Mouse (Mus musculus) embryonic facial prominence, embryonic 15.5 days (tissue): Measurements from ENCODE around the gene Naif1. TPM values are rescaled to one million over a fixed set of nuclear protein-coding genes. Genes with fewer than 3 reads are reported as not detected.

Experiments used
- ATAC-seq: fragments of 200-750 bp; cut with Nextera tagmentation; 2 replicates; pipeline ENCODE4 v1.8.0; 2017; ENCODE audit warnings: low read depth, moderate TSS enrichment; ENCODE audit not compliant: insufficient number of reproducible peaks, low FRiP score, low TSS enrichment
- H3K27ac ChIP-seq: fragments of 300-500 bp; sonication (generic); replicated peaks from 2 replicates; pipeline ENCODE4 v1.5.1; 2015; ENCODE audit warnings: mild to moderate bottlenecking, inconsistent platforms
- H3K27me3 ChIP-seq: fragments of 300-500 bp; sonication (generic); 2 replicates; pipeline ENCODE4 v1.6.1; 2015; ENCODE audit warnings: inconsistent platforms
- H3K36me3 ChIP-seq: fragments of 300-500 bp; sonication (generic); 2 replicates; pipeline ENCODE4 v1.6.1; 2015; ENCODE audit warnings: mild to moderate bottlenecking, inconsistent platforms
- H3K4me1 ChIP-seq: fragments of 300-500 bp; sonication (generic); 2 replicates; pipeline ENCODE4 v1.6.1; 2015; ENCODE audit warnings: inconsistent platforms
- H3K4me2 ChIP-seq: fragments of 300-500 bp; sonication (generic); replicated peaks from 2 replicates; pipeline ENCODE4 v1.6.1; 2015; ENCODE audit warnings: mild to moderate bottlenecking, inconsistent platforms
- H3K4me3 ChIP-seq: fragments of 300-500 bp; sonication (generic); replicated peaks from 2 replicates; pipeline ENCODE4 v1.5.1; 2015; ENCODE audit warnings: mild to moderate bottlenecking, inconsistent platforms
- H3K9ac ChIP-seq: fragments of 300-500 bp; sonication (generic); 2 replicates; pipeline ENCODE4 v1.6.1; 2015; ENCODE audit warnings: inconsistent platforms
- H3K9me3 ChIP-seq: fragments of 300-500 bp; sonication (generic); replicated peaks from 2 replicates; pipeline ENCODE4 v1.6.1; 2016; ENCODE audit warnings: inconsistent platforms
- WGBS: fragments of 180-500 bp; shearing (Covaris S2); methylation state at CpG from one replicate; pipeline ENCODE4 v1.1.7; 2015; 5-methylcytosine and 5-hydroxymethylcytosine counted together
- polyA plus RNA-seq: library from polyadenylated mRNA; unstranded; fragments of >200 nt; fragmentation: Nextera tagmentation; extraction: Ambion mirVana; gene quantifications from 2 replicates; pipeline ENCODE4 v1.2.1, GENCODE M21; 2015

Naif1 gene
- polyA plus RNA-seq, 1 experiment from 2014 or later, result 6.2 TPM

- no peak for ATAC-seq
- no peak overlapping the region for H3K4me2 ChIP-seq
- peaks cover 74% of the 10 kb centered on the region for H3K36me3 ChIP-seq
- H3K9ac ChIP-seq, result no peak overlapping the region
- no peaks in the 10 kb centered on the region for H3K27me3 ChIP-seq
- no peaks in the 10 kb centered on the region for H3K9me3 ChIP-seq
- 47% methylated on average over 12 of the region's 12 CpGs for WGBS
- H3K4me1 ChIP-seq, result peaks cover 20% of the 10 kb centered on the region
- H3K27ac ChIP-seq, result no peak overlapping the region
- no peak overlapping the region for H3K4me3 ChIP-seq
Observed at GRCm38 (mm10) chr2:32418430-32419151, 31.7 kb upstream of the Naif1 start.

- Histone ChIP-seq H3K27me3 (no peaks in the 10 kb centered on the region), H3K4me1 (peaks cover 27% of the 10 kb centered on the region), H3K4me2 (no peak overlapping the region), H3K36me3 (peaks cover 67% of the 10 kb centered on the region), H3K9me3 (no peaks in the 10 kb centered on the region), H3K27ac (no peak overlapping the region), H3K9ac (no peak overlapping the region), H3K4me3 (no peak overlapping the region)
- ATAC-seq, result no peak
- 79% methylated on average over 3 of the region's 3 CpGs for WGBS
Observed at GRCm38 (mm10) chr2:32419359-32419758, 30.9 kb upstream of the Naif1 start.

- Histone ChIP-seq H3K27ac (no peak overlapping the region), H3K9me3 (no peaks in the 10 kb centered on the region), H3K27me3 (no peaks in the 10 kb centered on the region), H3K4me1 (peaks cover 35% of the 10 kb centered on the region), H3K4me3 (no peak overlapping the region), H3K4me2 (no peak overlapping the region), H3K36me3 (peaks cover 60% of the 10 kb centered on the region), H3K9ac (no peak overlapping the region)
- 86% methylated on average over 12 of the region's 12 CpGs for WGBS
- ATAC-seq, result no peak
Observed at GRCm38 (mm10) chr2:32420066-32420608, 30.1 kb upstream of the Naif1 start.

- 88% methylated on average over 6 of the region's 6 CpGs for WGBS
- peaks cover 54% of the 10 kb centered on the region for H3K36me3 ChIP-seq
- peaks cover 40% of the 10 kb centered on the region for H3K4me1 ChIP-seq
- H3K9me3 ChIP-seq, result no peaks in the 10 kb centered on the region
- no peak overlapping the region for H3K4me2 ChIP-seq
- no peak for ATAC-seq
- no peak overlapping the region for H3K27ac ChIP-seq
- no peak overlapping the region for H3K9ac ChIP-seq
- no peaks in the 10 kb centered on the region for H3K27me3 ChIP-seq
- no peak overlapping the region for H3K4me3 ChIP-seq
Observed at GRCm38 (mm10) chr2:32420647-32421046, 29.6 kb upstream of the Naif1 start.

- peaks cover 47% of the 10 kb centered on the region for H3K4me1 ChIP-seq
- H3K4me3 ChIP-seq, result no peak overlapping the region
- no peak for ATAC-seq
- WGBS, result 88% methylated on average over 6 of the region's 6 CpGs
- H3K27ac ChIP-seq, result no peak overlapping the region
- no peaks in the 10 kb centered on the region for H3K27me3 ChIP-seq
- H3K9me3 ChIP-seq, result no peaks in the 10 kb centered on the region
- peaks cover 42% of the 10 kb centered on the region for H3K36me3 ChIP-seq
- H3K4me2 ChIP-seq, result no peak overlapping the region
- no peak overlapping the region for H3K9ac ChIP-seq
Observed at GRCm38 (mm10) chr2:32421851-32422251, 28.4 kb upstream of the Naif1 start.

GRCm38 (mm10) chr2:32423481-32424331 is 26.6 kb upstream of the Naif1 start:
- ATAC-seq, result peak; percentile 86
- Histone ChIP-seq H3K4me1 (peaks cover 62% of the 10 kb centered on the region), H3K36me3 (peaks cover 24% of the 10 kb centered on the region), H3K27ac (peak overlapping the region; percentile 82), H3K9me3 (no peaks in the 10 kb centered on the region), H3K27me3 (no peaks in the 10 kb centered on the region), H3K4me2 (peak overlapping the region; percentile 59), H3K9ac (peak overlapping the region; percentile 2; the same call in 1 of the 2 replicates), H3K4me3 (peak overlapping the region; percentile 40)
- 2% methylated on average over 14 of the region's 14 CpGs for WGBS

- no peaks in the 10 kb centered on the region for H3K9me3 ChIP-seq
- peak overlapping the region; percentile 82 for H3K27ac ChIP-seq
- H3K4me3 ChIP-seq, result no peak overlapping the region
- WGBS, result 28% methylated on average over 3 of the region's 3 CpGs
- peaks cover 72% of the 10 kb centered on the region for H3K4me1 ChIP-seq
- no peaks in the 10 kb centered on the region for H3K27me3 ChIP-seq
- no peak overlapping the region for H3K9ac ChIP-seq
- H3K4me2 ChIP-seq, result no peak overlapping the region
- peaks cover 14% of the 10 kb centered on the region for H3K36me3 ChIP-seq
- ATAC-seq, result no peak
Observed at GRCm38 (mm10) chr2:32424796-32425195, 25.5 kb upstream of the Naif1 start.

- Histone ChIP-seq H3K27ac (peak overlapping the region; percentile 82), H3K4me3 (no peak overlapping the region), H3K9me3 (no peaks in the 10 kb centered on the region), H3K36me3 (0 out of 2 replicates have a peak, but pooled peaks cover 7% of the 10 kb centered on the region), H3K27me3 (no peaks in the 10 kb centered on the region), H3K4me1 (peaks cover 80% of the 10 kb centered on the region), H3K4me2 (no peak overlapping the region), H3K9ac (no peak overlapping the region)
- ATAC-seq, result no peak
- 48% methylated on average over 5 of the region's 5 CpGs for WGBS
Observed at GRCm38 (mm10) chr2:32425568-32425967, 24.7 kb upstream of the Naif1 start.

GRCm38 (mm10) chr2:32426141-32426540 is 24.1 kb upstream of the Naif1 start:
- Histone ChIP-seq H3K4me3 (no peak overlapping the region), H3K9ac (no peak overlapping the region), H3K4me2 (no peak overlapping the region), H3K4me1 (peaks cover 85% of the 10 kb centered on the region), H3K27ac (peak overlapping the region; percentile 7; the same call in 1 of the 2 replicates), H3K9me3 (no peaks in the 10 kb centered on the region), H3K27me3 (no peaks in the 10 kb centered on the region), H3K36me3 (0 out of 2 replicates have a peak, but pooled peaks cover under 1% of the 10 kb centered on the region)
- 88% methylated on average over 1 of the region's 1 CpGs for WGBS
- no peak for ATAC-seq

GRCm38 (mm10) chr2:32427720-32428119 is 22.5 kb upstream of the Naif1 start:
- no peaks in the 10 kb centered on the region for H3K36me3 ChIP-seq

GRCm38 (mm10) chr2:32428262-32428722 is 22.0 kb upstream of the Naif1 start:
- no peaks in the 10 kb centered on the region for H3K9me3 ChIP-seq
- peak overlapping the region; percentile 84 for H3K27ac ChIP-seq
- peak overlapping the region; percentile 13; the same call in 1 of the 2 replicates for H3K4me3 ChIP-seq
- ATAC-seq, result peak; percentile 73
- WGBS, result 42% methylated on average over 8 of the region's 8 CpGs
- H3K9ac ChIP-seq, result peak overlapping the region; percentile 15; the same call in 1 of the 2 replicates
- H3K4me1 ChIP-seq, result peaks cover 74% of the 10 kb centered on the region
- H3K27me3 ChIP-seq, result no peaks in the 10 kb centered on the region
- H3K4me2 ChIP-seq, result peak overlapping the region; percentile 28
- no peaks in the 10 kb centered on the region for H3K36me3 ChIP-seq

More at GRCm38 (mm10) chr2:32427720-32428119, 22.5 kb upstream of the Naif1 start:
- Histone ChIP-seq H3K4me3 (no peak overlapping the region), H3K4me1 (peaks cover 80% of the 10 kb centered on the region), H3K9ac (no peak overlapping the region), H3K27me3 (no peaks in the 10 kb centered on the region), H3K9me3 (no peaks in the 10 kb centered on the region), H3K4me2 (peak overlapping the region; percentile 28; the same call in 1 of the 2 replicates), H3K27ac (peak overlapping the region; percentile 84)
- ATAC-seq, result no peak
- 50% methylated on average over 5 of the region's 5 CpGs for WGBS
